Mouse (Mus musculus) gastrocnemius, postnatal 10 days (tissue): Measurements from ENCODE around the gene Akap7. TPM values are rescaled to one million over a fixed set of nuclear protein-coding genes. Genes with fewer than 3 reads are reported as not detected.

Source experiments
- DNase-seq: peaks from one replicate; pipeline ENCODE4 v3.0.0; 2021; ENCODE audit warnings: mixed read lengths
- total RNA-seq, 2 experiments: library from RNA; stranded (reverse); gene quantifications; 2 replicates each; pipeline ENCODE4 v1.2.3; 2021

The Akap7 gene
- total RNA-seq, 2 experiments from 2014 or later: 47.9 to 58.8 TPM

DNA sequence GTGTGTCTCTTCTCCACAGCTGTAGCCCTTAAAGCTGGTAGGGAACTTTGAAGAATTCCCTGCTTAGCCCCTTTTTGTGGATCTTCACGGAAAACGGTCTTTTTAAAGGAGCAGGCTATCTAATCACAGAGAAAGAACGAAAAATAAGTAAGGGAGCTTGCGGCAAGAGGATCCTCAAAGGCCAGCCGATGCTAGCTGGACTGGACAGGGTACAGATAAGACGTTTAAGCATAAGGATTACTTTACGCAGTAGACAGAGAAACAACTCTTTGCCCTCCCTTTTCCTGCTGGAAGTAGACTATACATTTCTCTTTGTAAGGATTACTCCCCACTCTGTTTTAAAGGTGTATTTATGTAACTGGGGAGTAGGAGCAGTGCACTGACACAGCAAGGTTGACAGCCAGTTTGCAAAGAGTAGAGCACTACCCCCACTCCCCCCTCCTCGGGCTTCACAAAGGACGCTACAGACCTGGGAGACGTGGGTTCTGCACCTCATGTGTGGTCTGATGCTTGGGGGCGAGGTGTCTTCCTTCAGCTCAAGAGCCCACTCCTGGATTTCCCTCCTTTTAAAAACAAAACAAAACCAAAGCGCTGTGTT lies 9.9 kb downstream of the Akap7 start:
- no peak for DNase-seq

DNA sequence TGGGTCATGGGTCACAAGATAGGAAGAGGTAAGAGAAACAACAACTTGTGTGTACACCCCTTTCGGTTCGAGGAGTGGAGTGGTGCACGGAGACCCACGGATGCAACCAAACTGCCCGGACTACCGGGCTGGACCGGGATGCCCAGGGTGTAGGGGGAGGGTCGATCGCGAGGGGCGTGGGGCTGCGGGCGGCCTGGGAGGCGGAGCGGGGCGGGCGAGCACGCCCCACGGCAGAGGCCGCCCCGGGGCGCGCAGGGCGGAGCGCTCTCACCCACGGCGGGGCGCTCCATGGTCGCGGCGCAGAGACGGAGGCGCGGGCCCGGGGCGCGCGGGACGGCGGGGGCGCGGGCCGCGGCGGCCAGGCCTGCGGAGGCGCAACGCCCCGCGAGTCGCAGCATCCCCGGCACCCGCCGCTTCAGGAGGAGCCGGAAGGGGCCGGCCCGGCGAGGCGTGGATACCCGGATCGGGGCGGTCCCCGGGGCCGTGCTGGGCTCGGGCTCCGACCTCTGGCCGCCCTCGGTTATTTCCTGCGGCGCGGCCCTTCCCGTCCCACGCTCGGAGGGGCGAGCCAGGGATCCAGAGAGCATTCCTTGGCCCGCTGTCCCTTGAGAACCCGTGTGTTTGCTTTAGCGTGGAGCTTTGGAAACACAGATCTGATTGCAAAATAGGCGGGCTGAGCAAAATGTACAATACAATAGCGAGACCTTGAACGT lies 10.9 kb downstream of the Akap7 start:
- DNase-seq: peak; percentile 93

DNA sequence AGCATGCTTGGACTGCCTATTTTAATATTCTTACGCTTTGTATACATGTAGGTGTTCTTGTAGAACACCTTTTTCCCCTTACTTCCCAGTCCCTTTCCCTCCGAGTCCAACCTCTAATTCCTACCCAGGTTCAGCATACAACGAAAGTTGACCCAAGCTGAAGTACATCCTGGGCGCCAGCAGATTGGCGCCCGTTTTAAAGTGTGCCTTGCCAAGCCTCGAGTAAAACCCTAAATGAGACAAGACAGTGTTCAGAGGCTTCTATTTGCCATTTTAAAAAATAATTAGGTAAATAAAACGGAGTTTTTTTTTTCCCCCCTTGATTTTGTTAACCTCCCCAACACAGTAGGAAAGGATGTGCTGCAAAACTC lies 11.4 kb downstream of the Akap7 start:
- DNase-seq: no peak

GRCm38 (mm10) chr10:25295836-25296235 lies 11.8 kb downstream of the Akap7 start:
- DNase-seq: no peak

DNA sequence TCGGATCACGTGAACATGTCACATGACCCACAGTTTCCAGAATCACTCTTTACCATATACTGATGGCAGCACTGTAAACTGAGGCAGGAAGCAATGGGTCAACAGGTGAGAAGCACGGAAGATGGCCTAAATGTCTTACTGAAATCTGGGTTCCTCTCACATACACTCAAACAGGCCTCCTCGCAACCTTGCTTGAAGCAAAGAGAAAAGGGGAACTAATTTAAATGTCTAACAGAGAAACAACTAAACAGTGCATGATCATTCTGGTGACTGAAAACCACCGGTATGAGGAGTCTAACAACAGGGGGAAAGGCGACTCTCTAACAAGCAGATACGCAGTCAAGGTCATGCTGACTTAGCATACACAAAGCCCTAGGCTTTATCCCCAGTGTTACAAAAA lies 12.7 kb downstream of the Akap7 start:
- DNase-seq: no peak

DNA sequence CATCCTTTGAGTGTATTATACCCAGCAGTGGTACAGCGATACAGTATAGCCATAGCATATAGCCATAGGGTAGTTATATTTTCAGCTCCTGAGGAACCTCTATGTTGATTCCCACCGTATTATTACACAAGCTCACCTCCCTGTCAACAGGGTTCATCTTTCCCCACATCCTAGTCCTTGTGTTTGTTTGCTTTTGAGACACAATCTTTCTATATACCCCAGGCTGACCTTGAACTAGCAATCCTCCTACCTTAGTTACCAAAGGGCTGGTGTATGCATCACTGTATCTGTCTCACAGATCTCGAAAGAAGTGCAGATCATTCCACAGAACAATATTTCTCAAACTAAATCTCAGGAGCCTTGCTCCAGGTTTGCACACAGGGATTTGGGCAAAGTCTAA lies 13.9 kb downstream of the Akap7 start:
- DNase-seq: no peak

- peak; percentile 14 for DNase-seq
These were observed 16.6 kb downstream of the Akap7 start for GRCm38 (mm10) chr10:25291053-25291452.

- DNase-seq: no peak
These were observed 22.4 kb downstream of the Akap7 start for GRCm38 (mm10) chr10:25285100-25285811.

DNA sequence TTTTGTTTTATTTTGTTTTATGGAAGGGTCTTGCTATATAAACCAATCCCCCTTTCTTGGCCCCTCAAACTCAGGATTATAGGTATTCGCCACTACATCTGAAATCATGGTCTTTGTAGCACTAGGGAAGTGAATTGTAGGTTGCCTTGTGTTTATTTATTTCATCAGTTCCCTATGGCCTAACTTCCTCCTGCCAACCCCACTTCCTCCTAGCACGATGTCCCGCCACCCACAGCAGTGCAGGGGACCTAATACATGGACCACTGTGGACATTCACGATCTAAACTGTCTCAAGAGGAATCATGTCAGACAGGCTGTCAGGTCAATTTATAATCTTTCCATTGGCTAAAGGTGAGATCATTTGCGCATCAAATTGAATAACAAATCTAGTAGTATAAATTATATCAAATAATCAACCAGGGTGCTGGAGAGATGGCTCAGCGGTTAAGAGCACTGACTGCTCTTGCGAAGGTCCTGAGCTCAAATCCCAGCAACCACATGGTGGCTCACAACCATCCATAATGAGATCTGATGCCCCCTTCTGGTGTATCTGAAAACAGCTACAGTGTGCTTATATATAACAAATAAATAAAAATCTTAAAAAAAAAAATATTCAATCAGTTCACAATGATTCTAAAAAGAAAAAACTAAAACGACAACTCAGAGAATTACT lies 23.1 kb downstream of the Akap7 start:
- DNase-seq: no peak

DNA sequence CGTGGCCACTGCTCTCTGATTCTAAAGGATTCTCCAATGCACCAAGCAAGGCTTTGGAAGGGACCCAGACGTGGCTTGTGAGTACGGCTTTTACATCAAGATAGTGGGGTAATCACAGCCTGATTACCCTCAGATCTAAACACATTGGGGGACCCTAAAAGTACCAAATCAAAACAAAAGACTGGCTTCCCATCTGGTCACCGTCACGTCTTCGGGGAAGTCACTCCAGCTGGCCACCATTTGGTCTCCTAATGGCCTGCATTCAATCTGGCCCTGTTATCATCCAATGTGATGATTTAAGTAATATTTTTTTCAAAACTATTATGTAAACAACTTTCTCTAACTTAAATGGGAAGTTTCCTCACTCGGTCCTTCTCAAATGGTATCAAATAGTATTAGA lies 24.3 kb downstream of the Akap7 start:
- DNase-seq: no peak

DNA sequence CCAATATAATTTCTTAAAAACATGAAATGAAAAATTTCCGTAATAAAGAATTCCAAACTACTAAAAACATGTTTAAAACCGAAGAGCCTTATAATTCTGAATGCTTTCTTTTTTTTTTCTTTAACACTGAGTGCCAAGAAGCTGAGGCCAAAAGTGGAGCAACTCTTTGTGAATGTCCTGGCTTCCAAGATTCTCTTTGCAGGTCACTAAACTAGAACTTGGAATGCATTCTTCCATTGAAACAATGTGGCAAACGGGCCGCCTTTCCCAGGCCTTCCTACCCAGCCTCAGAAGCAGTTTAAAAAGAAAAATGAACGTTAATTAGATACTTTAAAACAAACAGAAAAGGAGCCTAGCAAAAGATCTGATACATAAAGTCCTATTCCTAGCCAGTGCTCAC lies 27.5 kb downstream of the Akap7 start:
- no peak for DNase-seq

DNA sequence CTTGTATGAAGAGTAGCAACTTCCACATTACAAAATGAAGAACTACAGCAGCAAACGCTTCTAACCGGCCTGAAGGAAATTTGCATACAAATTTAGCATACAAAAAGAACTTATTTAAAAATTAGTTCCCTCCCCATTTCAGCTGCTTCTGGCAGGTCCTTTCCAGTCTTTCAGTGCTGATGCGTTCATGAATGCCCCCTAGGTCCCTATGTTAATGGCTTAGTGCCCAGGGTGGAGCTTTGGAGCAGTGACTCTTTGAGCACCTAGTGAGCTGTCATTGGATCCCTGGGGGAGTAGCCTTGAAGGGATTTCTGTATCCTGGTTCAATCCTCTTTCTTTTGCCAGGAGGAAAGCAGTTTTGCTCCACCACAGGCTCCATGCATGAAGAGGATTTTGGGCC lies 28.3 kb downstream of the Akap7 start:
- no peak for DNase-seq

DNA sequence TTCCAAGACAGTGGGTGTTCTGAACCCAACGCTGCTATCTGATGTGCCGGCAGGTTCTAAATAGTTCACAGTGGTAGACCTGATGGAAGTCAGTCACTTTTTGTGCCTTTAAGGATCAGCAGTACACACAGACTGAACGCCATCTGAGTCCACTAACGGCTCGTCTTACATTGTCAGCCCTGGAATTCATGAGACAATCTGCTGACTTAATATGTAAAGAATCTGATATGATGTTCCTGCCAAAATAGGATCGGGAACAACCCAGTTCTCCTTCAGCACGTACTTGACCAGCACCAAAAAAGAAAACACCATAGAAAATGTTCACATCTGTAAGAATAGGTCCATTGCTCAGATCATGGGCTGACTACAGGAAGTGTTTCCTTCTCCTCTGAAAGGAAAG lies 32.2 kb downstream of the Akap7 start:
- DNase-seq: no peak

DNA sequence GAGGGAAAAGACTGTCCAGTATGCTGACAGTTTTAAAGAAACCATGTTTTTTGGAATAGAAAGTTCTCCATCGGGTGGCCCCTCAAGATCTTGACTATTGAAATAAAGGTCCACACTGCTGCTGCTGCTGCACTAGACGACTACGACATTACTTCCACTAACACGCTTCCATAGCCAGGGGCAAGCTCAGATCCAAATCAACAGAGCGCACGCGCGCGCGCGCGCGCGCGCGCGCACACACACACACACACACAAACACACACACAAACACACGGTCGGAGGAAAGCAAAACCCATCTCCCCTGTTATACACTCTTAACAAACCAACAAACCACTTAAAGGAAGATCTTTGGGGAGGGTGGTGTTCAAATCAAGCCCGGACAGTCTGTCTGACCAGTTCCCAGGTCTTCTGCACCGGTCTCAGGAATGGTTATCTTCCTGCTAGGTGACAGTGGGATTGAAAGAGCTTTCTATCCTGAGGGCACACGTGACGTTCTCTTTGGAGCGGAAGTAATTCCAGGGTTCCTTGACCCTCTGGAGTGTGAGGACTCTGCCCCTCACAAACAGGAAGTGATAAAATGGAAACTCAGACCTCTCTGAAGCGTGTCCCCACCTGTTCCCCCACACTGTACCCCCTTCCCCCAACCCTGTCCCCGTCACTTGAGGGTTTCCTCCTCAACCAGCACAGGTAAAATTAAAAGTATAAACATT lies 32.9 kb downstream of the Akap7 start:
- DNase-seq: no peak

GRCm38 (mm10) chr10:25273731-25274130 lies 33.9 kb downstream of the Akap7 start:
- no peak for DNase-seq

GRCm38 (mm10) chr10:25271756-25272155 lies 35.9 kb downstream of the Akap7 start:
- no peak for DNase-seq

- DNase-seq: no peak
These were observed 36.5 kb downstream of the Akap7 start for GRCm38 (mm10) chr10:25271207-25271606.

GRCm38 (mm10) chr10:25268476-25269351 lies 39.0 kb downstream of the Akap7 start:
- no peak for DNase-seq

DNA sequence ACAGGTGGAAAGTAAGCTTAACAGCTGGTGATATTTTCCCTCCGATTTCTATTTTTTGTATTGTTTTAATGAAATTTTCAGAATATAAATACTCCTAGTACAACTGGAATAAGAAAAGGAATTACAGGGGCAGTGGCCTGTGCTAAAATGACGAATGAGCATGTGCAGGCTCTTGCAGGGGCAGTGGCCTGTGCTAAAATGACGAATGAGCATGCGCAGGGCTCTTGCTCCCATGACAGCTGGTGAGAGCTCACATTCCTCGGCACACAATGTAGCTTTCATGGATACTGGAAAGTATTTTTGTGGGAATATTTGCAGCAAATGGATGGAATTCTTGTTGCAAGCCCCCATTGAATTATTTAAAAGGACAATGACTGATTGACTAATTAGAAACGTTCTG lies 46.5 kb downstream of the Akap7 start:
- peak; percentile 24 for DNase-seq

DNA sequence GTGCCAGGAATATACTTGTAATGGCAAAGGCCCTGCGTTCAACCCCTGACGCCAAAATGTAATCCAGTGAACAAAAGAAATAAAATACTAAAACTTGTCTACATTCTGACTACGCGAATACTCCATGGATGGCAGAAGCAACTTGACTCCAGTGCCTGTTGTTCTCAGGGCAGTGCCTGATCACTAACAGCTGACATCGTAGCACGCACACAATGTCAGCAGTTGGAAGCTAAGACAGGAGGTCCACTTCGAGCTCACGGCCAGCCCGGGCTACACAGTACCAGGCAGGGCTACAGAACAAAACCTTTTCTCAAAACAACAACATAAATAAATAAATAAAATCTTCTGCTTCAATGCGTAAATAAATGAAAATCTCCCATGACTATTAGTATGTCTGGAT lies 46.9 kb downstream of the Akap7 start:
- no peak for DNase-seq

- DNase-seq: no peak
These were observed 49.5 kb downstream of the Akap7 start for GRCm38 (mm10) chr10:25258171-25258570.
